Mouse (Mus musculus): ENCODE data around the gene Klra2. TPM values are rescaled to one million over a fixed set of nuclear protein-coding genes. Genes with fewer than 3 reads are reported as not detected.

Klra2 gene
- total and polyA plus RNA-seq, 3 experiments, result not detected

- TF ChIP-seq SMC3 (IDR thresholded peaks at IDR 0.05; ENCODE audit: low read depth, low read length) (no peak), ZMIZ1 (IDR thresholded peaks at IDR 0.05; ENCODE audit: low read depth, low read length) (no peak), SIN3A (IDR thresholded peaks at IDR 0.05; ENCODE audit: low read length) (peak; percentile 56; the same call in 1 of the 2 replicates), EP300 (IDR thresholded peaks at IDR 0.05; ENCODE audit: low read depth in 1 of 2, low read length in 2 of 2) (no peak), MAZ (IDR thresholded peaks at IDR 0.05; ENCODE audit: low read depth, low read length) (no peak), ZNF384 (IDR thresholded peaks at IDR 0.05; ENCODE audit: low read depth, low read length) (no peak), HCFC1 (IDR thresholded peaks at IDR 0.05; ENCODE audit: low read depth, low read length) (no peak), MAFK (IDR thresholded peaks at IDR 0.05; ENCODE audit: borderline replicate concordance, low read depth, low read length) (no peak), POLR2AphosphoS2 (IDR thresholded peaks at IDR 0.05; ENCODE audit: low read length) (no peak), RAD21 (IDR thresholded peaks at IDR 0.05; ENCODE audit: low read depth, low read length) (no peak), ETS1 (IDR thresholded peaks at IDR 0.05; ENCODE audit: low read depth, low read length) (no peak), POLR2AphosphoS5 (IDR thresholded peaks at IDR 0.05; ENCODE audit: borderline replicate concordance, low read depth, low read length) (no peak), RCOR1 (IDR thresholded peaks at IDR 0.05; ENCODE audit: low read depth, low read length) (no peak), USF1 (IDR thresholded peaks at IDR 0.05; ENCODE audit: low read depth, low read length) (no peak), E2F4 (IDR thresholded peaks at IDR 0.05; ENCODE audit: borderline replicate concordance, low read depth, low read length) (no peak)
Observed at GRCm38 (mm10) chr6:131293916-131294315, 46.8 kb upstream of the Klra2 start (continued).

DNA sequence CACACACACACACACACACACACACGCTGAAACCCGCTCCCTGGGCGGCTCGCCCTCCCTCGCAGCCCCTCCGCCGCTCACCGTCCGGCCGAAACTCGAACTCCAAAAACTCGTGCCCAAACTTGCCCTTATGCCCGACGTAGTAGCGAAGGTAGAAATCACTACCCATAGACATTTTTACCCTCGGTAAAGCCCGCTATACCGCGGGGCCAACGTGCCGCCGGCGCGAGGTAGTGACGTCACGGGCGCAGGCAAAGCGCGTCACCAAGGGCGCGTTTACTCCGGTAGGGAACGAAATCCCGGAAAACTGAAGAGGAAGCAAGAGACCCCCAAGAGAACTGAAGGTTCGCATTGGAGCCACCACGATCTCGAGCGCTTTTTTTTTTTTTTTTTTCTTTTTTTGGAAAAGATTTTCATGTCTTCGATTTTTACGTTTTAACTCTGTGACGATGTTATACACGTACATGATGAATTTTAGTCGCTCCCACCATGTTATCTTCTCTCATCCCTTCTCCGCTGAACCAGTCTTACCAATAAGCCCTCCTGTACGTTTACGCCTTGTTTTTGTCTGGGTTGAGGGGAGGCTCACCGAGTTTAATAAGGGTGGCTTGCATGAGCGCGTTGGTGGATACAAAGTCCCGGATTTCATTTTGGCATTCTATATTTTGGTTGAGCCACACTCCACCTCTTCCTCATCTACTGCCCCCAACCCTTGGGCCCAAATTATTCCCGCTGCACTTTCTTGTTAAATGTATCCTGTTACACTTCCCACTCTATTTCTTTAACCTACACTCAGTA is 46.0 kb upstream of the Klra2 start, which contains the start of gene Magohb:
TSS of gene Magohb (minus strand) at position 254 of the 798 bp plus-strand sequence.
- Histone ChIP-seq H3K36me3 (ENCODE audit: control insufficient read depth in 1 of 2, insufficient read depth in 2 of 2, low read length in 2 of 2) (peaks cover 0 to 22% of the 10 kb centered on the region in 2 experiments; a peak in 3 of 4 replicates), H3K4me3 (ENCODE audit: control insufficient read depth in 1 of 2, insufficient read depth in 1 of 2, low read depth in 2 of 2, low read length in 2 of 2) (peak within 1 kb of the TSS; percentile 73 to 93), H3K27me3 (ENCODE audit: control insufficient read depth in 1 of 2, insufficient read depth in 2 of 2, low read length in 2 of 2) (no peaks in the 10 kb centered on the region), H3K4me1 (ENCODE audit: control insufficient read depth in 1 of 2, insufficient read depth in 2 of 2, low read length in 2 of 2) (peaks cover 0 to 2% of the 10 kb centered on the region in 2 experiments; a peak in 3 of 4 replicates), H3K79me2 (ENCODE audit: control insufficient read depth, insufficient read depth, low read length, poor library complexity) (peaks cover 14% of the 10 kb centered on the region), H3K27ac (ENCODE audit: control insufficient read depth, low read depth, low read length) (peak within 1 kb of the TSS; percentile 44), H3K9me3 (replicated peaks; ENCODE audit: insufficient read depth, low read length) (no peaks in the 10 kb centered on the region), H3K9ac (ENCODE audit: control insufficient read depth, low read depth, low read length, poor library complexity, severe bottlenecking) (peak within 1 kb of the TSS; percentile 82)
- DNase-seq (ENCODE audit: low read depth, low spot score), result peak; percentile 88
- TF ChIP-seq MXI1 (IDR thresholded peaks at IDR 0.05; ENCODE audit: low read depth, low read length) (peak; percentile 96), ZMIZ1 (IDR thresholded peaks at IDR 0.05; ENCODE audit: low read depth, low read length) (0 out of 2 replicates have a peak, but pooled peaks have one; percentile 44), ZKSCAN1 (IDR thresholded peaks at IDR 0.05; ENCODE audit: low read depth, low read length) (no peak), POLR2A (IDR thresholded peaks at IDR 0.05; ENCODE audit: control insufficient read depth in 1 of 2, insufficient read depth in 1 of 2, low read depth in 1 of 2, low read length in 2 of 2, poor library complexity in 1 of 2) (peak; percentile 24 to 67; a peak in 2 of 4 replicates), GATA1 (IDR thresholded peaks at IDR 0.05; ENCODE audit: low read depth, low read length) (0 out of 2 replicates have a peak, but pooled peaks have one; percentile 2), NRF1 (IDR thresholded peaks at IDR 0.05; ENCODE audit: insufficient read depth, low read depth, low read length, poor library complexity, severe bottlenecking) (no peak), MYB (IDR thresholded peaks at IDR 0.05; ENCODE audit: low read depth, low read length) (no peak), JUND (IDR thresholded peaks at IDR 0.05; ENCODE audit: low read depth, low read length) (no peak), MYC (IDR thresholded peaks at IDR 0.05; ENCODE audit: low read depth, low read length) (no peak), ZC3H11A (IDR thresholded peaks at IDR 0.05; ENCODE audit: low read depth, low read length) (no peak), POLR2AphosphoS2 (IDR thresholded peaks at IDR 0.05; ENCODE audit: low read length) (no peak), TBP (IDR thresholded peaks at IDR 0.05; ENCODE audit: low read depth, low read length) (peak; percentile 78), NELFE (IDR thresholded peaks at IDR 0.05; ENCODE audit: low read depth, low read length) (peak; percentile 69), MAX (IDR thresholded peaks at IDR 0.05; ENCODE audit: low read length) (peak; percentile 59), GABPA (IDR thresholded peaks at IDR 0.05; ENCODE audit: low read depth, low read length) (peak; percentile 43; the same call in 1 of the 2 replicates), CTCF (IDR thresholded peaks at IDR 0.05 in 2 of 3, conservative IDR thresholded peaks at IDR 0.05 in 1 of 3; ENCODE audit: control insufficient read depth in 1 of 3, insufficient read depth in 1 of 3, low read depth in 2 of 3, low read length in 3 of 3, poor library complexity in 1 of 3, severe bottlenecking in 1 of 3) (no peak), TCF12 (IDR thresholded peaks at IDR 0.05; ENCODE audit: low read depth, low read length) (0 out of 2 replicates have a peak, but pooled peaks have one; percentile 20), SMC3 (IDR thresholded peaks at IDR 0.05; ENCODE audit: low read depth, low read length) (no peak), BHLHE40 (IDR thresholded peaks at IDR 0.05; ENCODE audit: borderline replicate concordance, low read depth, low read length) (no peak), USF1 (IDR thresholded peaks at IDR 0.05; ENCODE audit: low read depth, low read length) (no peak), CHD1 (IDR thresholded peaks at IDR 0.05; ENCODE audit: low read depth, low read length) (no peak), E2F4 (IDR thresholded peaks at IDR 0.05; ENCODE audit: borderline replicate concordance, low read depth, low read length) (peak; percentile 79; the same call in 1 of the 2 replicates), POLR2AphosphoS5 (IDR thresholded peaks at IDR 0.05; ENCODE audit: borderline replicate concordance, low read depth, low read length) (no peak), UBTF (IDR thresholded peaks at IDR 0.05; ENCODE audit: borderline replicate concordance, insufficient read depth, low read depth, low read length) (no peak)

Data from MEL (cell line).